Mouse (Mus musculus): ENCODE measurements around the gene Rnf144a. TPM values are rescaled to one million over a fixed set of nuclear protein-coding genes. Genes with fewer than 3 reads are reported as not detected.

Gene Rnf144a
- total RNA-seq, 2 experiments from 2014 or later, result 20.9 to 23.6 TPM

DNA sequence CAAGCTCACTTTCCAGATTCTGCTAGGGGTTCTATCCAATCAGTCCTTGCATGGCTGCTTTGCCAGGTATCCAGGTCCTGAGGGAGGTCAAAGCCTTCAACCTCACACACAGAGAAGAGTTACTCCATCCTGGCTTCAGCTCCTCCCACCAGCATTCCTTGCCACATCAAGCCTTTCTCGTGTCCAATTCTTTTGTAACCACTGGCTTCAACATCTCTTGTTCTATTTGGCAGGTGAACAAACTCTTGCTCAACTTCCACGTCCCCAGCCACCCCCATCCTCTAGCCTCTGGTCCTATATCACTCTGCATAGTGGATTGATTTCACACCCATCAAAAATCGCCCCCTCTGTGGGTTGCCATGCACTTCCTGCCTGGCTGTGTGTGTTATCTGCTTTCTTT lies 98.8 kb downstream of the Rnf144a start:
- DNase-seq, result peak; percentile 26 to 39

DNA sequence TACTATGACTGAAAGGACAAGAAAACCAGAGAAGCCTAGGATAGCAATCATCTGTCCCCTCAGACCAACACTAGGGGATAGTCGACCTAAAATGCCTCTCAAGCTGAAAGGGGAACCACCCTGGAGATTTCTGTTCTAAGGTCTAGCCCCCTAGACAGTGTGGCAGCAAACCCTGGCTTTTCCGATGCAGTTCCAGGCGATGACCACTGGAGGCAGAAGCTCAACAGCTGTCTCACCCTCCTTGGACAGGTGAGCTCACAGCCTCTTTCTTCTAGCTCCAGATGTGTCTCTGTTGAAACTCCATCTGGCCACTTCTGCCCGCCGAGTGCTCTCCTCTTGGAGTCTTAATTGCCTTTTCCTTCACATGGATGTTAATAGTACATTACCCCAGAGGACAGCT lies 100.1 kb downstream of the Rnf144a start:
- DNase-seq, result peak; percentile 45 to 52

DNA sequence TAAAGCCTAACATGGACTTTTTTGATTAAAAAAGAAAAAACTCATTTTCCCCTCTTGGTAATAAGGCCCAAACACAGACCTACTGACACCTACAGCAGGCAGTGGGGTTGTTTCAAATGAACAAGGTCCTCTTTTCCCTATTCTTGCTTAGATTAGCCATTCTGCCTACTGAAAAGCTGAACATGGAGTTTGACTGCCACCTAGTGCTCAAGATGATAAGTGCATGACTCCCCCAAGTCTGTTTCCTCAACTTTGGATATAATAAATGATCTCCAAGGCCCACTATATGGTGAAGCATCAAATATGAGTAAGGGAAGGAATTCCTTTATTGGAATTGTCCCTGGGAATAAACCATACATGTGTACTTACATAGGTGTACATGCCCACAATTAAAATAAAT lies 103.5 kb downstream of the Rnf144a start:
- DNase-seq, result peak; percentile 30 to 37

DNA sequence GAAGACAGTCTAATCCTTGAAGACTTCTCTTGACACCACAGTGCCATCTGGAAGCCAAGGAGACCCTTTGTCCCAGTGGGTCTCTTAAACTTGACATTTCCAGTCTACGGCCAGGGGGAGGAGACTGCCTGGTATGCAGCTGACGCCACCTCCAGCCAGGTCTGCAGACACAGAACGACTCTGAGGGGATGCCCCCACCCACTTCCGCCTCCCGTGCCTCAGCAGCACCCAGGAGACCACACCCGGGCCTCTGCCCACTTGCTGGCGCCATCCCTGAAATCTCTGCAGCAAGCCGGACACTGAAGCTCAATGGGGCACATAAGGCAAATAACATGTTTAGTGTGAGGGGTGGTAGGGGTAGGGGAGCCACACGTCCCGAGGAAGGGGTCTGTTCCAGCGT lies 104.8 kb downstream of the Rnf144a start:
- no peak for DNase-seq

DNA sequence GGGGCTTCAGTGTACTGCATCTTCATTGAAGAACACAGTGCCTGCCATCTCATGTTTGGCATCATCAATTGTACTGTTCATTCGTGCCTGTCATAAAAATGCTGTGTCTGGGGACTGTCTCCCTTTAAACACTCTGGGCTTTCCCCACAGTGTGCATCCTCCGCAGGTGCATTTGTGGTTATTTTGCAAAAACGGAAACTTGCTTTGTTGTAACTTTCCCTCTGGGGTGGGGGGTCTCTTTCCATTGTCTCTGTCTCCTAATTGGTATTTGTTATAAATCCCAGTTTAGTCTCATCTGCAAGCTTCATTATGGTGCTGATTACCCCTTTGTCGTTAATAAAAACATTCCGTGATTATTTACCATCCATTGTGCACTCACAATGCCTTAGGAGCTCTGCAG lies 112.2 kb downstream of the Rnf144a start:
- no peak for DNase-seq

DNA sequence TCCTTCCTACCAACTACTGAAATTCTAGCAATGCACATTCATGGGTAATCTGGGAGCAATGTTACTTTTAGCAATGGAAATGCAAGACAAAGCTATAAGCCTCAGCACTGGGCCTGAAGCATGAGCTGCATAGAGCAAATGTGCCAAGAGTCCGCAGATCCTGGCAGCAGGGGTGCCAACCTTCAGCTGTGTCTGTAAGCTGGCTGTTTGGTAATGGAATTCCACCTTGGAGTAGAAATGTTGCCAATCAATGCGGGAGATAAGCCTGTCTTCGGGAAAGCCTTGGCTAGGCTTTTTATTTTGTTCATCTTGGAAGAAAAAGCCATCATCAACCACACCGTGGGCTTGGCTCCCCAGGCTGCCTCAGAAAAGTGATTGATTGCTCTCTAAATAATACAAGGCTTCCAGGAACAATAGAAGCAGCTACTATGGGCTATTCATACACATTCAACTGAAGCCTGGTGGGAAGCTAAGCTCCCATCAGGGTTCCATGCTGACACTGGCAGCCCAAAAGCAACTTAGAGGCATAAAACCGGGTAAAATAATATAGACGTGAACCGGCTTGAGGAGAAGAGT lies 115.5 kb downstream of the Rnf144a start:
- DNase-seq, result no peak

DNA sequence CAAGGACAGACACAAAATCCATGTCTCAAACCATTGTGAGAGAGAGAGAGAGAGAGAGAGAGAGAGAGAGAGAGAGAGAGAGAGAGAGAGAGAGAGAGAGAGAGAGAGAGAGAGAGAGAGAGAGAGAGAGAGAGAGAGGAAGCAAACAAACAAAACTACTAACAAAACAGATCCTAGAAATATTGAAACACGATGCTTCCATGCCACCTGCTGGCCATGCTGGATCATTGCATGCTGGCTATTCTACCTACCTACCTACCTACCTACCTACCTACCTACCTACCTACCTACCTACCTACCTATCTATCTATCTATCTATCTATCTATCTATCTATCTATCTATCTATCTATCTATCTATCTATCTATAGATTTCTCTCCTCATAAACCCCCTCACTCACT lies 119.1 kb downstream of the Rnf144a start:
- DNase-seq, result peak in 1 of 2 experiments; percentile 4

DNA sequence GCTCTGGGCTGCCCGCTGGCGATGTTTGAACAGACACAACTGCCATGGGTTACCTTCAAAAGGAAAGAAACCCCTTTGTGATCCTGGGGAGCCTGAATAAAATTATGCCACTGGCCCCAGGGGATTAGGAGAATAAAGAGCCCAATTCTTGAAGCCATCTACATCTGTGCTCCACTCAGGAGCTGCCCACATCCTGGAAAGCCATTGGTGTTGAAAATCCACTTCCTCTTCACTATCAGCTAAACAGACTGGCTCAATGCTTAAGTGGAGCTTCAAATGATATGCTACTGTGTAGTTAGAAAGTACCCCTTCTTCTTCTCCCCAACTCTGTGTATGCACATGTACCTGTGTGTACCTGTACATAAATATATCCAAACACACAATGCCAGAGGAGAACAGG lies 125.9 kb downstream of the Rnf144a start:
- no peak for DNase-seq

DNA sequence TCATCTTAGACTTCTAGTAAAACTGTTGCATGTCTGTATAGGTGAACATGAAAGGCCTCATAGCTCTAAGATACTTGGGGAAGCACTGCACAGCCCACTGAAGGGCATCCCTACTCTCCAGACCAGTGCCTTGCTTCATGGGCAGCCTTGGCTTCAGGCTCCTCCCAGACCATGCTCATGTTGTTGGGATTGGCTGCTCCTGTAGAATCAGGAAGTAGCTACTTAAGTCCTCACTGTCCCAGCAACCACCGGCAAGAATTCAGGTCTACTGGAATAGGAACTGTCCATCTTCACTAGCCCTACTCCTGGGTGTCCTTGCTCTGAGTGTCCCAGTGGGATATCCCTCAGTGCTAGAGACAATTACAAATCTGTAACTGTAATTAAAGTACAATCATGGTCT lies 126.7 kb downstream of the Rnf144a start:
- no peak for DNase-seq

DNA sequence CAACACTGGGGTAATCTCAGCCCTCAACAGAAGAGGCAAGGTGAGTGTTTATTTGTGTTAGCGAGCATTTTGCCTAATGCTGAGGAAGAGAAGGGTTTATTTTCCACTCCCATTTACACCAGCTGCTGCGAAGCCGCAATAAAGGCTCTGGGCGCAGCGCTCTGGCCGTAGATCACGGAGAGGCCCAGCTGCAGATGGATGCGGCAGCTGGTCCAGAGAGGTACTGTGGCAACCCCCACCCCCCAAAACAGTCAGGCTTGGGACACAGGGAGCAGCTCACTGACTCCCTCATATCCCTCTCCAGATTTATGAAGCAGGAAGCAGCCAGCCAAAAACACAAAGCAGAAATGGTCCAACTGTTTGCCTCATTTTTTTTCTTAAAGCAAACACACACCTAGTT lies 129.1 kb downstream of the Rnf144a start:
- DNase-seq, result no peak

DNA sequence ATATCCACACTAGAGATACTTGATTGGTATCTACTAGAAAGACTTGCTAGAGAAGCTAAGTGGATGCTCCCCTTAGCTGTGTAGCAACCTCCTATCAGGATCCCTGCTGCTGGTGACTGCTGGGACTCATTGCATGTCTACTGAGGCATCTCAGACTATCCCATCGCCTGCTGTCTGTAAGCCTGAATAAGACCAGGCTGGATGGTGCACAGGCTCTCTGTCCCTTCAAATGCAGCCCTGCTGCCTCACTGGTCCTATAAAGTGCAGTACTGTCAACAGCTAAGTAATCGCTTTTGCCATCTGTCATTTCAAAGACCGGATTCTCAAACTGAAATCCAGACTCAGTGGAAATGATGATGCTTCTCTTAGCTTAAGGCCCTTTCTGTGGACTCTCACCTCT lies 129.6 kb downstream of the Rnf144a start:
- DNase-seq, result no peak

DNA sequence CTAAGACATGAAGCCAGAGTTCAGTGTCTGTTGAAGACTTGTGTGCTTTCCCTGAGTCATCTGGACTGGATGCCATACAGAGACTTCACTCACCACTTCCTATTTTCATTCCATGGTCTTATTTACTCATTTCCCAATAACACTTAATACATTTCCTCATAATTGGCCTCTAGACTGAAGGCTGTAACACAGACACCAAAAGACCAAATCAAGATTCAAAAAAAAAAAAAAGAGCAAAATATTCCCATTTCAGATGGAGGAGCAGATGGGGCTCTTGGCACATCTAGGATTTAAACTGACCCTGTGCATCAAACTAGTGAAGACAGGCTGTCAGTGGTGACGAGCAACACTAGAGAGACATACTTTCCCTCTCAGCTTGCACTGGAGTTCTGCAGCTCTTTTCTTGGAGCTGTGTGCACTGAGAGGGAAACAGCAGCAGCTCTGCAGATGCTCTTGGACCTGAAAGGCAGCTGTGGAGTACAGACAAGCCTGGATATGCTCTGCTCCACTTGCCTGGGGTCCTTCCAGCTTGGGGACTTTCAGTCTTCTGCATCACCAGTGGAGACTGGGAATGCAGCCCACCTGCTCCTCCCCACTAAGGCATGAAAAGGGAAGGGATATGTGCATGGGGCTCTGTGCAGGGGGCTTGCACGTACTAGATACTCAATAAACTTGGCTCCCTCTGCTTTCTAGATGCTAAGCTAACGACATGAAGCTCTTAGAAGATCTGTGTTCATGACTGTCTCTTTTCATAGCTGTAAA lies 134.2 kb downstream of the Rnf144a start:
- DNase-seq, result no peak

DNA sequence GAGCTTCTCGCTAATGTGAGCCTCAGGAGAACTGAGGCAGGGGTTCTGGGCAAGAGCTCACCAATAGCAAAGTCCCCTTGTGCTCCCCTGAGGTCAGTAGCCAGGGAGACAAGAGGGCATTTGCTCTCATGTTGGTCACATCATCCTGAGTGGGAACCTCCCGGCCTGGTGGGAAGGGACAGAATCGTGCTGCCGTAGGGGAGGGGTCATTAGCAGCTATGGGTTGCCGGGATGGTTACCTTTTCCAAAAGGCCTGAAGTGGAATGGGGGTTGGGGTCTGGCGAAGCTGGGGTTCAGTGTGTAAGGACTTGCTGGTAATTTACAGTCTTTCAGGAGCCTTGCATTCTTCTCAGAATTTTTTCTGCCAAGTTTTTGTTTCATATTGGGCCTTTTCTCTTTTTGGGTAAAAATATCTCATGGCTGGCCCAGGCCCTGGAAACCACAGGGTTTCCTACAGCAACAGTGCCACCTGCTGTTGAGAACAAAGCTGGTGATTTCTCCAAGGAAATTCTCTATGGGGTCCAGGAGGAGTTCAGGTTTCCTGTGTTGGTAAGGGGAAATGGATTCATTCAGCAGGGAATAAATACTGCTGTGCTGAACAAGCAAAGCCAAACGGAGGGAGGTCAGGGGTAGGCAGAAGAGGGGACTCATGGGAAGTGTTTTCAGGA lies 137.9 kb downstream of the Rnf144a start:
- DNase-seq, result peak; percentile 36 to 51

DNA sequence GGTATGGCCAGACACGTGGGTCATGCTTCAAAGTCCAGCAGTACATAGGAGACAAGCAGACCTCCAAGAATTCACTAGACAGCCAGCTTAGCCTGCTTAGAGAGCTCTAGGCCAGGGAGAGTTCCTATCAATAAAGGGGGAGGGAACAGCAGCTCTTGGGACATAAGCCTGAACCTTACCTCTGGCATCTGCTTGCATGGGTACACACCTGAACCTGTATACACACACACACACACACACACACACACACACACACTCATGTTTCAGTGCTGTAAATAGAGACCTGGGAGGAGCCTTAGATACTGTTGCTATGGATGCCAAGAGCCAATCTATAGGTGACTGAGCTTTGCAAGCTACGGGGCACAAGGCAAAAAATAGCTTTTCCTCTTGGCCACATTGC lies 138.5 kb downstream of the Rnf144a start:
- DNase-seq, result no peak

Small RNA genes within 50 kb of the gene (microRNA-seq; reads per million reads assigned to microRNA genes)
- 55.2 reads per million, percentile 45 among the genes with 10 or more reads in this experiment for gene Mir6538

Other genes starting within 250 kb of the Rnf144a start
- 10 to 100 TPM; 17.5 to 31.9 TPM for gene Rsad2, start 41.2 kb upstream of the Rnf144a start, total RNA-seq (2021)
- gene Cmpk2, start 54.0 kb upstream of the Rnf144a start, total RNA-seq (2021), result 10 to 100 TPM; 12.4 to 24.0 TPM